Mouse (Mus musculus) spleen, postnatal 14 days (tissue): ENCODE data around the gene Plxna1.

Source experiments
- DNase-seq, 2 experiments: peaks; one replicate each; pipeline ENCODE4 v3.0.0; 2021 to 2022; ENCODE audit warnings: low spot score in 2 of 2

The Plxna1 gene

GRCm38 (mm10) chr6:89328634-89329033 is 33.8 kb downstream of the Plxna1 start:
- no peak for DNase-seq

- DNase-seq: no peak
Observed at GRCm38 (mm10) chr6:89327746-89328491, 34.5 kb downstream of the Plxna1 start.

DNA sequence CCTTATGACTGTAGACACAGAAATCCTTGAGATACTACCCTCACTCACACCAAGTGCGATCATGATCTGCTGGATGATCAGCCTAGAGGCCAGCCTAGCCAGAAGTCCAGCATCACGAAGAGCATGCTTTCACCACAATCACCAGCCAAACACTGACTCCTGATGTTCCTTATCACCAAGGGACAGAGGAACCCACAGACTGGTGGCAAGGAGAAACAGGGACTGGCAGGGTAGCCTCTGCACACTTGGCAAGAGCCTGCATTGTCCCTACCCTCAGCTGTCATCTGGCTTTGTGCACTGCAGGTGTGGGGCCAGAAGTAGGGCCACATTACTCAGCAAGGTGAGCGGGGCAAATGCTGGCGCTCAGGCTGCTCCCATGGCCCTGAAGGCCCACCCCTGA is 37.6 kb downstream of the Plxna1 start:
- DNase-seq: no peak

DNA sequence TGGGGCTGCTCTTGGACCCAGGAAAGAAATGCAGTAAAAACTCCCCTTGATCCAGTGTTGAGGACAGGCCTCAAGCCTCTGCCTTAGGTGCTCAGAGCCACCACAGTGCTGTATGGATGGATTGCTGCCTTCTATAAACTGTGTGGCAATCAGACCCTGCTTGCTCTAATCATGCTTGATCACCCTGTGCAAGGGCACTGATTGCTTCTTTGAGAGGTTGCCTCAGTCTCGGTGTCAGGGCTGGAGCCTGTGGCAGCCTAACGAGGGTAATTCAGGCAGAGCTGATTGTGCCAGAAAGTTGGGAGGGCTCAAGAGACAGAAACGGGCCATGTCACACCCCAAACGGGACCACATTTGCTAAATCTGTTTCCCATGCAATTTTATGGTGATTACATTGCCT is 47.2 kb downstream of the Plxna1 start:
- no peak for DNase-seq

GRCm38 (mm10) chr6:89311518-89311917 is 50.9 kb downstream of the Plxna1 start:
- no peak for DNase-seq

GRCm38 (mm10) chr6:89310236-89310635 is 52.2 kb downstream of the Plxna1 start:
- no peak for DNase-seq

- DNase-seq: no peak
Observed at GRCm38 (mm10) chr6:89308213-89308973, 54.0 kb downstream of the Plxna1 start.

- no peak for DNase-seq
Observed at GRCm38 (mm10) chr6:89304375-89305058, 57.9 kb downstream of the Plxna1 start.

- DNase-seq: no peak
Observed at GRCm38 (mm10) chr6:89299818-89300217, 62.6 kb downstream of the Plxna1 start.

DNA sequence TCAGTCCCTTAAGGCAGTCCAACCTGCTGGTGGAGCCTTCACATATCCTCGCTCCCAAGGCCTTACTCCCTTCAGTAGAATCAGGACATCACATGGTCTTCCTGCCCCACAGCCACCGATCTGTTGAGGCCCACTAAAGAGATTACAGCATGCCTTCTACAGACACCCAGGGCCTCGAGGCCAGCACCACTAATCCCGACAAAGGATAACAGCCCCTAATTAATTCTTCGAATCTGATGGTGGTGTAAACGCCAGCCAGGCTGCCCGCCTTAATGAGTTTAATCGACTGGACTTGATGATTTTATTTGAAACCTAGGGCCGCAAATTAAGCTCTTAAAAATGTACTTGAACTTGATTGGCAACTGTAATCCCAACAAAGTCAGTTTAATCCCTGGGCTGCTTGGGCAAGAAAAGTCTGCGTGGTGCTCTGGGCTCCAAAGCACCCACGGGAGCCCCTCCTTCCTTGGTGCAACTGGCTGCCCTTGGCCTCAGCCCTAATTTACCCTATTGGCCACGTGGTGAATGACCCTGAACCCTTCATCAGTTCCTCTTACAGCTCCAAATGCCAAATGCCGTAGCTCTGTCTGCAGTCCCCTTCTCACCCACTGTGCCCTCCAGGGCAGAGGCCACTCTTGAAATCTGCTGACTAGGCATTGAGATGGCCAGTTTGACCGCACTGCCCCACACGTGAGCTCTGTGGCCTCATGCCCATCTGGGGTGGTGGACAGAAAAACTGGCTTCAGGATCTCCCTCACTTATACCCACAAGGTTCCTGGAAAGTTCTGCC is 65.3 kb downstream of the Plxna1 start:
- no peak for DNase-seq

DNA sequence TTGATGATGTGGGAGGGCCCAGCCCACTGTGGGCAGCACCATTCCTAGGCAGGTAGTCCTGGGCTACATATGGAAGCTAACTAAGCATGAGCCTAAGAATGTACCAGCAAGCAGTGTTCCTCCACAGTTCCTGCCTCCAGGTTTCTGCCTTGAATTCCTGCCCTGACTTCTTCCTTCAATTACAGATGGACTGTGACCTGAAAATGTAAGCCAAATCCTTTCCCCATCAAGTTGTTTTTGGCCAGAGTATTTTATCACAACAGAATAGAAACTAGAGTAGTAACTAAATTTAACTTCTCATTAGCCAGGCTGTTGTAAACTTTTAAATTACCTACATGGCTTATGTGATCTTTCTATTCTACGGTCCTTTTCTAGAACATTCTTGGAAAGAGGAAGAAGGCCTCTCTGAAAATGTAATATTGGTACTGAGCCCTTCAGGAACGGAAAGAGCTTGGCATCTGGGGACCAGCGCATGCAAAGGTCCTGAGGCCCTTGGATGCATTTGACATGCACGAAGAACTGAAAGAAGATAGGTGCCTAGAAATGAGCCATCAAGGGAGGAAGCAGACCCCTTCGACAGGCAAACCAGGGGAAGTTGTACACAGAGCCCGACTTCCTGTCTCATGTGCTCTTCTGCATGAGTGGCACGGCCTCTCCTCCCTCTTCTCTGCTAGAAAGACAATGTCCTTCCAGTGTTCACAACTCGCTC is 66.3 kb downstream of the Plxna1 start:
- DNase-seq: no peak

DNA sequence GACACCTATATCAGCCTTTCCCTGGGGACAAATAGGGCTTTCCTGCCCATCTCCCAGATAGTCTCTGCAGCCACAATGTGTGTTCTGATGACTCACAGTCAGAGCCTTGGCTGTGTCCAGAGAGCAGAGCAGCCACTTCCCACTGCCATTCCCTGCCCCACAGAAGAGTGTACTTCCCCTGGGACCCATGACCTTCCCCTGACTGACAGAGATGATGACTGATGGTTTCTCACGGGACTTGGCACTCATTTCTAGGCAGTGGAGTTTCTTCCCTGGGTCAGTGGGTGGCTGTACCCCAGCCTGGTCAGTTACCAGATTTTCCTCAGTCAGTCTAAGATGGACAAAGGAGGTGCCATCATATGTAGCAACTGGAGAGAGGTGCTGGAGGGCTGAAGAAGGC is 67.8 kb downstream of the Plxna1 start:
- DNase-seq: no peak

- no peak for DNase-seq
Observed at GRCm38 (mm10) chr6:89291494-89291893, 70.9 kb downstream of the Plxna1 start.

GRCm38 (mm10) chr6:89288156-89288555 is 74.3 kb downstream of the Plxna1 start:
- DNase-seq: no peak

DNA sequence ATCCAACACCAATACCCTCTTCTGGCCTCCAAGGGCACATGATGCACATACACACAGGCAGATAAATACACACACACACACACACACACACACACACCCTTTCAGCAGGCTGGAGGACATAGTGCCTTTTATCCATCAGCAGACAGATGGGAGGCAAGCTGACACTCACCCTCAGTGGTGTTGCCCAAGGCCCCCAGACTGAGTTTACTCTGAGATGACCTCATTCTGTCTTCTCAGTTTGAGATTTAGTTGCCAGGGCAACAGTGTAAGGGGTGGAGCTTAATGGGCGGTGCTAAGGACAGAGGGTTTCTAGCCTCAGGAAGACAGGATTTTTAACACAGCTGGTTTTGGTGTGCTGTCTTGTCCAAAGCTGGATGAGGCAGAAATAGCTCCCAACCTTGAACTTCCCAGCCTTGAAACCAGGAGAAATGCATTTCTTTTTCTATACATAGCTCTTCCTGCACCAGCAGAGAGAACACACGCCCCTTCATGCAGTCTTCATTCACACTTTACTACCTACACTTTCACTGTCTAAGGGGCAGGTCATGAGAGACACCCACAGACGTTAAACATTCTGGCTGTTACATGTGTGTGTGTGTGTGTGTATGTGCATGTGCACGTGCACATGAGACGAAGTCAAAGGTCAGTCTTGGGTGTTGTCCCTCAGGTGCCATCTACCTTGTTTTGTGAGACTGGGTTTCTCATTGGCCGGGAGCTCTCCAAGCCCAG is 75.6 kb downstream of the Plxna1 start:
- peak in 1 of 2 experiments; percentile 47 for DNase-seq

GRCm38 (mm10) chr6:89286286-89286655 is 76.1 kb downstream of the Plxna1 start:
- DNase-seq: no peak

GRCm38 (mm10) chr6:89285561-89286285 is 76.7 kb downstream of the Plxna1 start:
- no peak for DNase-seq

DNA sequence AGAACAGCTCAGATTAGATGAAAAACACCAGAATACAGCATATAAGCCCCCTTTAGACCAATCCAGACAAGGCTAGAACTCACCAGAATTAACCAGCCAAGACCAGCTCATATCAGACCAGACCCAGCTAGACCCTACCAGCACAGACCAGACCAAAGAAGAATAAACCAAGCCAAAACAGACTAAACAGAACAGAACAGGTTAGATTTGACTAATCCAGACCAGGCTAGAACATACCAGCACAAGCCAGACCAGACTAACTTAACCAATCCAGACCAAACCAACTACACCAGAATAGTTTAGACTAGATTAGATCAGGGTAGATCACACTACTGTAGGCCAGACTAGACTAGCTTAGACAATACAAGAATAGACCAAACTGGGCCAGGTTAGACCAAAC is 77.3 kb downstream of the Plxna1 start:
- no peak for DNase-seq

DNA sequence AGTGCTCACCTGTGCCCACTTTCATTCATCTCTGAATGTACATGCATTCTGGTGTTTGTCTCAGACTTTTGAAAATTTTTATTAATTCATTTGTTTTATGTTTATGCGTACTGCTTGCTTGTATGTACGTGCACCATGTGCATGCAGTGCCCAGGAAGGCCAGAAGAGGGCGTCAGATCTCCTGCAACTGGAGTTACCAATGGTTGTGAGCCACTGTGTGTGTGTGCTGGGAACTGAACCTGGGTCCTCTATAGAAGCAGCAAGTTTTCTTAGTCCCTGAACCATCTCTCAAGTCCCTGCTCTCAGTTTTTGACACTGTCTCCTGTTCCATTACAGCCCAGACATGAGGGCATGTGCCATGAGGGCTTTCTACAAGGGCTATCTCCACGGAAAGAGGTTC is 79.3 kb downstream of the Plxna1 start:
- DNase-seq: no peak

DNA sequence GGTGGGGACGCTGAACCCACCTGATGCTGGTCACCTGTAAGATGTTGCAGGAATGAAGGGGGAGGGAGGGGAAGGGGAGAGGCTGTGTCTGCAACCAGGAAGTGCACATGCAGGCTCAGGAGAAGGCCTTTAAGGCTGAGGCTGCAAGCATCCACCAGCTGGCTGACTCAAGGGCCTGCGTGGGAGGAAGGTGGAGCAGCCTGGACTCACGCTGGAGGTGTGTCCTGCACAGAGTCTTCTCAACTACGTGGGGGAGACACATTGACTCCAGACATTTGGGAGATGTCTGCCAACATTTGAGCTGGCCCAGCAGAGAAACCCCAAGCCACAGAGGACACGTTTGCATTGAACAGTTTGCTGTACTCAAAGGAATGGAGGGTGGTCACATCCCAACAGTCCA is 79.8 kb downstream of the Plxna1 start:
- no peak for DNase-seq
